Mouse (Mus musculus) telencephalon, adult 2 months (tissue): Measurements from ENCODE around the gene Egfl8.

ENCODE experiments used
- DNase-seq: peaks from one replicate; pipeline ENCODE4 v3.0.0-alpha.2; 2011; ENCODE audit warnings: low read depth, low spot score

Egfl8 gene

GRCm38 (mm10) chr17:34648141-34648890 lies 32.5 kb upstream of the Egfl8 start:
- no peak for DNase-seq

GRCm38 (mm10) chr17:34646906-34647787 lies 31.4 kb upstream of the Egfl8 start, which contains the start of gene Atf6b:
Gene Atf6b (plus strand): TSS chr17:34647146.
- peak; percentile 99 for DNase-seq

- DNase-seq, result no peak
Measured at GRCm38 (mm10) chr17:34645831-34646511, 30.2 kb upstream of the Egfl8 start.

GRCm38 (mm10) chr17:34645256-34645829 lies 29.6 kb upstream of the Egfl8 start:
- DNase-seq, result no peak

- DNase-seq, result peak; percentile 97
Measured at GRCm38 (mm10) chr17:34644608-34645007, 28.8 kb upstream of the Egfl8 start, which contains the start of gene Fkbpl. Gene Fkbpl (plus strand): TSS chr17:34644764.

- no peak for DNase-seq
Measured at GRCm38 (mm10) chr17:34643944-34644343, 28.2 kb upstream of the Egfl8 start.

- no peak for DNase-seq
Measured at GRCm38 (mm10) chr17:34643379-34643778, 27.6 kb upstream of the Egfl8 start.

- DNase-seq, result no peak
Measured at GRCm38 (mm10) chr17:34641945-34642344, 26.2 kb upstream of the Egfl8 start.

GRCm38 (mm10) chr17:34640778-34641601 lies 25.2 kb upstream of the Egfl8 start:
- DNase-seq, result peak; percentile 72

GRCm38 (mm10) chr17:34639461-34640255 lies 23.9 kb upstream of the Egfl8 start:
- no peak for DNase-seq

GRCm38 (mm10) chr17:34637459-34637858 lies 21.7 kb upstream of the Egfl8 start:
- DNase-seq, result no peak

GRCm38 (mm10) chr17:34635671-34636070 lies 19.9 kb upstream of the Egfl8 start:
- DNase-seq, result no peak

- DNase-seq, result peak; percentile 88
Measured at GRCm38 (mm10) chr17:34632261-34632691, 16.5 kb upstream of the Egfl8 start.

- DNase-seq, result no peak
Measured at GRCm38 (mm10) chr17:34631647-34632046, 15.9 kb upstream of the Egfl8 start.

- DNase-seq, result no peak
Measured at GRCm38 (mm10) chr17:34630761-34631301, 15.1 kb upstream of the Egfl8 start.

- DNase-seq, result no peak
Measured at GRCm38 (mm10) chr17:34629796-34630603, 14.2 kb upstream of the Egfl8 start.

- peak; percentile 89 for DNase-seq
Measured at GRCm38 (mm10) chr17:34629221-34629751, 13.5 kb upstream of the Egfl8 start, which contains the start of gene Prrt1. Gene Prrt1 (plus strand): TSS chr17:34629533.

GRCm38 (mm10) chr17:34628644-34628967 lies 12.8 kb upstream of the Egfl8 start:
- DNase-seq, result no peak
